Mouse (Mus musculus): ENCODE measurements around the gene Trank1. TPM values are rescaled to one million over a fixed set of nuclear protein-coding genes. Genes with fewer than 3 reads are reported as not detected.

Trank1 gene
- polyA plus RNA-seq, 1 experiment from 2014 or later: 0.34 TPM

DNA sequence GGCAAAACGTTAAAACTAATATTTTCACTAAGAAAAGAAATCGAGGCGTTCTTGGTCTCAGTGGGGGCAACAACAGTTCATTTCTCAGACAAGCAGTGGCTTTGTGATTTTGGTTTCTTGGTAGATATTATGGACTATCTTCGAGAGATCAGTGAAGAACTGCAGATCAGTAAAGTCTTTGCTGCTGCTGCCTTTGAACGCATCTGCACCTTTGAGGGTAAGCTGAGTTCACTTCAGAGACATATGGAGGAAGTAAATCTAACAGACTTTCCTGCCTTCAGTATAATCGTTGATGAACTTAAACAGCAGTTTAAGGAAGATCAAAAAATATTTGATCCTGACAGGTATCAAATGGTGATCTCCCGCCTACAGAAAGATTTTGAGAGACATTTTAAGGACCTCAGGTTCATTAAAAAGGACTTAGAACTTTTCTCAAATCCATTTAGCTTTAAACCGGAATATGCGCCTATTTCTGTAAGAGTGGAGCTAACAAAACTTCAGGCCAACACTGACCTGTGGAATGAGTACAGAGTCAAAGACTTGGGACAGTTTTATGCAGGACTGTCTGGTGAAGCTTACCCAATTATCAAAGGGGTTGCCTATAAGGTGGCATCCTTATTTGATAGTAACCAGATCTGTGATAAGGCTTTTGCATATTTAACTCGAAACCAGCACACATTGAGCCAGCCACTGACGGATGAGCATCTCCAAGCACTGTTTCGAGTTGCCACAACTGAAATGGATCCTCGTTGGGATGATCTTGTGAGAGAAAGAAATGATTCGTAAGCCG is 38.3 kb upstream of the Trank1 start:
- Histone ChIP-seq H3K4me1 (ENCODE audit: insufficient read depth) (peaks cover 29% of the 10 kb centered on the region), H3K4me2 (peak overlapping the region; percentile 91), H3K4me3 (ENCODE audit: low read depth, low read length) (peak overlapping the region; percentile 90), H3K9me3 (ENCODE audit: low read depth, low read length) (no peaks in the 10 kb centered on the region), H3K9ac (peak overlapping the region; percentile 91), H3K27me3 (ENCODE audit: insufficient read depth, low read length) (no peaks in the 10 kb centered on the region), H3K36me3 (ENCODE audit: insufficient read depth) (peaks cover 33% of the 10 kb centered on the region), H3K27ac (ENCODE audit: low read depth) (no peak overlapping the region)
- TF ChIP-seq CTCF (IDR thresholded peaks at IDR 0.05; ENCODE audit: low read depth): no peak
- DNase-seq (no peak), ATAC-seq (ENCODE audit: insufficient read depth) (no peak)
- WGBS: 55% methylated on average over 15 of the region's 15 CpGs

DNA sequence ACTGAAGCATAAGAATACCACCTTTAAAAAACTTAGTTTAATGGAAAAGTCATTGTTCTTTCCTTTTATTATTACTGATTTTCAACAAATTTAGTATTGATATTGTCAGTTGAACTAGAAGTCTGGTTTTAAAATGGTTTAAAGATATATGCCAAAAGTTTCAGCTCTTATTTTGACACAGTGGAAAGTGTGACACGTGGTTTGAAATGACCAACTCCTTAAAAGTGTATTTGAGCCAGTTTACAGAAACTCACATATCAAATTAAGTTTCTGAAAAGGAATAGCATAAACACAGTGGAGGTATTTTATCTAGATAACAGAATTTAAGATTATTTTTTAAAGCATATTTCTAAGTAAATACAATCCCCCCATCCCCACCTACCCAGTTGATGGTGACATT is 37.6 kb upstream of the Trank1 start:
- peak overlapping the region; percentile 91 for H3K4me2 ChIP-seq
- H3K9me3 ChIP-seq (ENCODE audit: low read depth, low read length): no peaks in the 10 kb centered on the region
- DNase-seq: no peak
- H3K4me3 ChIP-seq (ENCODE audit: low read depth, low read length): peak overlapping the region; percentile 90; the same call in 1 of the 2 replicates
- no peak overlapping the region for H3K9ac ChIP-seq
- no peak overlapping the region for H3K27ac ChIP-seq (ENCODE audit: low read depth)
- H3K4me1 ChIP-seq (ENCODE audit: insufficient read depth): peaks cover 29% of the 10 kb centered on the region
- 82% methylated on average over 1 of the region's 1 CpGs for WGBS
- no peaks in the 10 kb centered on the region for H3K27me3 ChIP-seq (ENCODE audit: insufficient read depth, low read length)
- TF ChIP-seq CTCF (IDR thresholded peaks at IDR 0.05; ENCODE audit: low read depth): no peak
- no peak for ATAC-seq (ENCODE audit: insufficient read depth)
- peaks cover 41% of the 10 kb centered on the region for H3K36me3 ChIP-seq (ENCODE audit: insufficient read depth)

DNA sequence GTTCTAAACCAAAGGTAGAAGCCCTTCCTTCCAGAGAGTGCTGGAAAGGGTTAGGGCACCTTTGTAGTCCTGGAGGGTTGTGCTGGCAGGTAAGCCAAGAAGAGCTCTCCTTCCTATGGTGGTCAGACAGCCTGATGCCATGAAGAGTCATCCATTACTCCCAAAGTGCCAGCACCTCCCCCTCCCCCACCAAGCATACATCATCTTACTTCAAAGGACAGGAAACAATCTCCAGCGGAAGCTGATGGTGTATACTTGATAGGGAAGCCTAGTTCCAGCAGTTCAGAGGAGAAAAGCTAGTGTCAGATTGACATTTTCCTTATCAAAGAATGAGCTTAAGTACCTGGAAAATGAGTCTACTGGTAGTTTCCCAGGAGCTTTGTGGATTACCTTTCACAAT is 36.4 kb upstream of the Trank1 start:
- no peaks in the 10 kb centered on the region for H3K27me3 ChIP-seq (ENCODE audit: insufficient read depth, low read length)
- peak overlapping the region; percentile 21 for H3K4me3 ChIP-seq (ENCODE audit: low read depth, low read length)
- peaks cover 49% of the 10 kb centered on the region for H3K36me3 ChIP-seq (ENCODE audit: insufficient read depth)
- H3K4me2 ChIP-seq: peak overlapping the region; percentile 91
- H3K27ac ChIP-seq (ENCODE audit: low read depth): no peak overlapping the region
- peaks cover 29% of the 10 kb centered on the region for H3K4me1 ChIP-seq (ENCODE audit: insufficient read depth)
- peak overlapping the region; percentile 24 for H3K9ac ChIP-seq
- TF ChIP-seq CTCF (IDR thresholded peaks at IDR 0.05; ENCODE audit: low read depth): no peak
- 5% methylated on average over 1 of the region's 1 CpGs for WGBS
- H3K9me3 ChIP-seq (ENCODE audit: low read depth, low read length): no peaks in the 10 kb centered on the region
- ATAC-seq (ENCODE audit: insufficient read depth) (no peak), DNase-seq (no peak)

DNA sequence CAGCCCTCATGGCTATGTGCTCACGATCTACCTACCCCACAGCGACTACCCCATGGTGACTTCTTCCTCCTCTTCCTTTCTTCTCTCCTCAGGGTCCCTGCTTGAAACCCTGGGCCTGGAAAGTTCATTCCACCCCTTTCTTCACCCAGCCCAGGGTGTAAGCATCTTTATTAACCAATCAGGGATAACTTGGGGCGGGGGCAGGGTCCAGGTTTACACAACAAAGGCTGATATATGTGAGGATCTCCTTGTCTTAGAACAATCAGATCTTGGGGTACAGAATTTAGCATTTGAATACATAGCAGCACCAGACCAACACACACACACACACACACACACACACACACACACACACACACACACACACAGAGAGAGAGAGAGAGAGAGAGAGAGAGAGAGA is 26.5 kb upstream of the Trank1 start:
- no peak overlapping the region for H3K4me3 ChIP-seq (ENCODE audit: low read depth, low read length)
- H3K36me3 ChIP-seq (ENCODE audit: insufficient read depth): no peaks in the 10 kb centered on the region
- DNase-seq (no peak), ATAC-seq (ENCODE audit: insufficient read depth) (no peak)
- WGBS: 52% methylated on average over 3 of the region's 3 CpGs
- H3K27ac ChIP-seq (ENCODE audit: low read depth): no peak overlapping the region
- no peaks in the 10 kb centered on the region for H3K27me3 ChIP-seq (ENCODE audit: insufficient read depth, low read length)
- H3K4me1 ChIP-seq (ENCODE audit: insufficient read depth): no peaks in the 10 kb centered on the region
- TF ChIP-seq CTCF (IDR thresholded peaks at IDR 0.05; ENCODE audit: low read depth): no peak
- no peaks in the 10 kb centered on the region for H3K9me3 ChIP-seq (ENCODE audit: low read depth, low read length)
- H3K9ac ChIP-seq: no peak overlapping the region
- no peak overlapping the region for H3K4me2 ChIP-seq

DNA sequence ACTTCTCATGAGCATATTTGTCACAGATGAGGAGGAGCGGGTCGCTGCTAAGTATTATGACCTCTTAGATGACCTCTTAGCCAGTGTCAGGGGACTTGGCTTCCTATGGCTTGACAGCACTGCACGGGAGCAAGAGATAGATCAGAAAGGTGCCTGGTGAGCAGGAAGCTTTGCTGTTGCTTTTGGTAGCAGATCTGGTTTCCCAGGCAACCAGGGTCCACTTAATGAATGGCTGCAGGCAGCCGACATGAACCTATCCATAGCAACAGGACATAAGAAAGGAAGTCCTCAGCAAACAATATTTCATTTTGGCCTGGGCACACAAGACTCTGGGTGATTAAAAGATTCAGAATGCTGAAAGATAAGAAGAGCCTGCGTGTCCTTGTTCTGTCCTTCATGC is 25.9 kb upstream of the Trank1 start:
- Histone ChIP-seq H3K9me3 (ENCODE audit: low read depth, low read length) (no peaks in the 10 kb centered on the region), H3K4me3 (ENCODE audit: low read depth, low read length) (no peak overlapping the region), H3K27ac (ENCODE audit: low read depth) (no peak overlapping the region), H3K9ac (no peak overlapping the region), H3K4me2 (no peak overlapping the region), H3K36me3 (ENCODE audit: insufficient read depth) (no peaks in the 10 kb centered on the region), H3K27me3 (ENCODE audit: insufficient read depth, low read length) (no peaks in the 10 kb centered on the region), H3K4me1 (ENCODE audit: insufficient read depth) (no peaks in the 10 kb centered on the region)
- TF ChIP-seq CTCF (IDR thresholded peaks at IDR 0.05; ENCODE audit: low read depth): no peak
- WGBS: 9% methylated on average over 5 of the region's 5 CpGs
- DNase-seq (peak; percentile 33), ATAC-seq (ENCODE audit: insufficient read depth) (no peak)

DNA sequence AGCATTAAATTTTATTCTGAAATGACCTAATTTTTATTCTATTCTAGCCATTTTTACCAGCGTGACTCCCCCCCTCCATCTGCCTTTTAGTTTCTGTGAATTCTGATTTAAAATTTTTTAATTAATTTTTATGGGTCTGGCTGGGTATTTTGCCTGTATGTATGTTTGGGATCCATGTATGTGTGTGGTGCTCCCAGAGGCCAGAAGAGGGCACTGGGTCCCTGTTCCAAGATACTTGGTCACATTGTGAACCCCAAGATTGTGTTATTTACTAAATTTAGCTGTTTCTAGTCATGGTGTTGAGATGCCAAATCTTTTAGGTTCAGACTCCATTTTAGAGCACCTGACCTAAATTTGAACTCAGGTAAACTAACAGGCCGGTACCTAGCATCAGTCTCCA is 25.1 kb upstream of the Trank1 start:
- H3K4me3 ChIP-seq (ENCODE audit: low read depth, low read length): no peak overlapping the region
- no peak for DNase-seq
- H3K27ac ChIP-seq (ENCODE audit: low read depth): no peak overlapping the region
- no peak overlapping the region for H3K4me2 ChIP-seq
- H3K27me3 ChIP-seq (ENCODE audit: insufficient read depth, low read length): no peaks in the 10 kb centered on the region
- H3K9me3 ChIP-seq (ENCODE audit: low read depth, low read length): no peaks in the 10 kb centered on the region
- no peak overlapping the region for H3K9ac ChIP-seq
- no peaks in the 10 kb centered on the region for H3K4me1 ChIP-seq (ENCODE audit: insufficient read depth)
- ATAC-seq (ENCODE audit: insufficient read depth): no peak
- 73% methylated on average over 2 of the region's 2 CpGs for WGBS
- H3K36me3 ChIP-seq (ENCODE audit: insufficient read depth): no peaks in the 10 kb centered on the region
- no peak for TF ChIP-seq CTCF (IDR thresholded peaks at IDR 0.05; ENCODE audit: low read depth)

DNA sequence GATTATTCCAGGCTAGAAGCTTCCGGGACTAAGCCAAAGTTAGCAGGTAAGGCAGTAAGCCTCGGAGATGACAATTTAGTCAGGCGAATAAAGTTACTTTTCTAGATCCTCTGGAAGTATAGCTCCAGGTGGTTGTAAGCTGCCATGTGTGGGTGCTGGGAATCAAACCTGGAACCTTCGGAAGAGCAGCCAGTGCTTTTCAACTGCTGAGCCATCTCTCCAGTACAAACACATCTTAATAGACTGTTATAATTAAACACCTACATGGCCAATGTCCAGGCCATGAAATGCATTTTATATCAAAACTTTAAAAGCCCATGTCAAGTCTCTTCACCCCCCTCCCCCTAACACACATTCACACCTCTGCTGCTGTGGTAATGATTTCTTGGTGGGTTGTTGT is 23.6 kb upstream of the Trank1 start:
- no peaks in the 10 kb centered on the region for H3K36me3 ChIP-seq (ENCODE audit: insufficient read depth)
- no peaks in the 10 kb centered on the region for H3K27me3 ChIP-seq (ENCODE audit: insufficient read depth, low read length)
- H3K9me3 ChIP-seq (ENCODE audit: low read depth, low read length): no peaks in the 10 kb centered on the region
- H3K4me3 ChIP-seq (ENCODE audit: low read depth, low read length): no peak overlapping the region
- no peak overlapping the region for H3K4me2 ChIP-seq
- 89% methylated on average over 4 of the region's 4 CpGs for WGBS
- no peak for TF ChIP-seq CTCF (IDR thresholded peaks at IDR 0.05; ENCODE audit: low read depth)
- ATAC-seq (ENCODE audit: insufficient read depth): no peak
- no peak overlapping the region for H3K9ac ChIP-seq
- H3K27ac ChIP-seq (ENCODE audit: low read depth): no peak overlapping the region
- no peak for DNase-seq
- H3K4me1 ChIP-seq (ENCODE audit: insufficient read depth): no peaks in the 10 kb centered on the region

Data from lung, embryonic 14.5 days (tissue).